Mouse (Mus musculus) adrenal gland, postnatal 36 days (tissue): ENCODE measurements around the gene Spint2. TPM values are rescaled to one million over a fixed set of nuclear protein-coding genes. Genes with fewer than 3 reads are reported as not detected.
A peak's percentile ranks its signal among the peaks of the same experiment; 100 is the strongest.

Experiments used
- DNase-seq, 2 experiments: peaks; one replicate each; pipeline ENCODE4 v3.0.0; 2021; ENCODE audit warnings: mixed read lengths in 1 of 2
- total RNA-seq, 2 experiments: library from RNA; stranded (reverse); gene quantifications; 2 replicates each; pipeline ENCODE4 v1.2.3; 2021

Gene Spint2
- total RNA-seq, 2 experiments from 2014 or later = 28.7 to 48.2 TPM

GRCm38 (mm10) chr7:29282074-29282554 lies 402 bp upstream of the Spint2 start:
- peak in 1 of 2 experiments; percentile 75 for DNase-seq

DNA sequence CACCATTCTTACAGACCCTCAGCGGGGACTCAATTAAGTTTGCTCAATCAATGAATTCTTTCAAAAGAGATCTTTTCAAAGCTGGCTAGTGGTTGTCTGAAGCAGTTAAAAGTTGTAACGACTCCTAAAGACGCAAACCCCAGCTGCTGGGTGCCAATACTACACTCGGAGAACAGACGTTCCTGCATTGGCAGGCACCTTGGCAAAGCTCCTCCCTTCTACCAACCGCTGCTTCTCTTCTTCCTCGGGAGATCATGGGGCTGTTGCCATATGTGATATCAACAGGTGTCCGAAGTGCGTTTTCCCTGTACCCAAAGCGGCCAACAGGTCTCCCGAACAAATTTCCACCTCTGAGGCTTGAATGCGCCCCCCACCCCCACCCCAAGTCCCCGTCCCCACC lies 911 bp downstream of the Spint2 start:
- DNase-seq = no peak

- peak in 1 of 2 experiments; percentile 33 for DNase-seq
These were observed 1.8 kb downstream of the Spint2 start for GRCm38 (mm10) chr7:29279924-29280323.

- DNase-seq = no peak
These were observed 2.5 kb downstream of the Spint2 start for GRCm38 (mm10) chr7:29279261-29279660.

- DNase-seq = no peak
These were observed 4.2 kb downstream of the Spint2 start for GRCm38 (mm10) chr7:29277510-29277909.

- peak in 1 of 2 experiments; percentile 20 for DNase-seq
These were observed 5.0 kb downstream of the Spint2 start for GRCm38 (mm10) chr7:29276715-29277114.

GRCm38 (mm10) chr7:29271687-29272465 lies 9.8 kb downstream of the Spint2 start:
- DNase-seq = no peak

DNA sequence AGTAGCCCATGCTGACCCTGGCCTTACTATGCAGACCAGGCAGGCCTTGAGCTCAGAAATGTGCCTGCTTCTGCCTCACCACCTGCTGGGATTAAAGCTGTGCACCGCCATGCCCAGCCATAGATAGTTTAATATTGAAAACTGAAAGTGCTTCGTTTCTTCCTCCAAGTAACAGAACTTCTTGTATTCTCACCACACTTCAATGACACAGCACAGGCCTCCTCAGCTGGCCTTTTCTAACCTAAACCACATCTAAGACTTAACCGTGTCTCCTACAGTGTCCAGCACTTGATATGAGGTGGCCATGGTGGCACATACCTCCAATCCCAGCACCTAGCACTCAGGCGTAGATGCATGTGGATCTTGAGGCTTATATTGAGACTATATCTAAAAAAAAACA lies 11.3 kb downstream of the Spint2 start:
- no peak for DNase-seq

DNA sequence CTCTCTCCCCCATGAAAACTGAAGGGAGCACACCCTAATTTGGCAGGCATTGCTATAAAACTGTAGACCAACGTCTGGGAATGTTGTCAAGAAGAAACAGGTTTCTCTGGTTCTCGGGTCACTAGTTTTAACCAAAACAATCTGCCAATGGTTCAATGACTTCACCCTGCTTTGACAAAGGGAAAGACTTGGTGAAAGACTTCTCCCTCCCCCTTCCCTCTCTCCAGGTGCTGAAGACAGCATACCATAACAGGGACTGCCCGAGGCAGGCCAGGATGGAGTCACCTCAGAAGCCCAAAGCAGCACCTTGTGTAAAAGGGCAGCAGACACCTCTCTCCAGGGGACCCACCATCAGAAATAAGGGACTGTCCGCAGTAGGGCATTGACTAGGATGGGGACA lies 14.8 kb downstream of the Spint2 start:
- DNase-seq = no peak

DNA sequence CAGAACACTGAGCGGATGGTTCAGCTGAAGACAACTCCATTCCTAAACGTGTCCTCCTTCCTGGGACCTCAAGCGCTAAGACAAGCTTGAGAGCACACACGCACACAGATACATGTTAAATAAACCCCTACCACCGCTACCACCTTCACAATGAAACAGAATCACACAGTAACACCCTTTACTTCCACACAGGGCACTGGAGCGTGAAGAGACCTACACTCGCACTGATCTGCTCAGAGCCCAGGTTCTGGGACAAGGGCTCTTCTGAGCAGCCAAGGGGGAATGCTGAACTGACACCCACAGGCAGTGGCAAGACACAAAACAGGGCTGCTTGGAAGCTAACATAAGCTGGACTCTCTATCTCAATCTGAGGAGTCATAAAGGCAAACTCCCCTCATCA lies 16.1 kb downstream of the Spint2 start:
- DNase-seq = no peak

GRCm38 (mm10) chr7:29263831-29264230 lies 17.9 kb downstream of the Spint2 start:
- DNase-seq = no peak

GRCm38 (mm10) chr7:29262151-29262550 lies 19.6 kb downstream of the Spint2 start:
- no peak for DNase-seq

GRCm38 (mm10) chr7:29259781-29260730 lies 21.7 kb downstream of the Spint2 start:
- no peak for DNase-seq

- peak in 1 of 2 experiments; percentile 22 for DNase-seq
These were observed 24.3 kb downstream of the Spint2 start for GRCm38 (mm10) chr7:29257368-29257767.

- no peak for DNase-seq
These were observed 25.8 kb downstream of the Spint2 start for GRCm38 (mm10) chr7:29255875-29256274.

DNA sequence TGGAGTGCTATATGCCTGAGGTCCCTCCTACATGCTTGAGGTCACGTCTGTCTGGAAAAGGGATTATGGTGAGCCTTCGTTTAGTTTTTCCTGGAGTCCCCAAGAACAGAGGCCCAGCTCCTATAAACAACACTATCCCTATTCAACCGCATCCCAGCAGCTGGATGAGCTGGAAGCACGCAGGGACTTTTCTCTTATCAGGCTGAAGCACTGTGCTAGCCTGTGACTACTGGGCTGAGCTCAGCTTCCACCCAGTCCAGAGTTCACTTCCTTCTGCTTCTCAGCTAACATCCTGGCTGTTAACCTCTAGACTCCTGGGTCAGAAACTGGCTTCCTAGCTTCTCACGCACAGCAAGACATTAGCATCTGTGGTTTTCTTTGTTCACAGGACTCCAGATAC lies 27.9 kb downstream of the Spint2 start:
- DNase-seq = no peak

GRCm38 (mm10) chr7:29251166-29251565 lies 30.5 kb downstream of the Spint2 start:
- no peak for DNase-seq

- peak; percentile 59 for DNase-seq
These were observed 33.4 kb downstream of the Spint2 start, which contains the start of gene 2200002D01Rik for GRCm38 (mm10) chr7:29248261-29248841. 2200002D01Rik (minus strand) TSS chr7:29248466.

GRCm38 (mm10) chr7:29247706-29248105 lies 34.0 kb downstream of the Spint2 start:
- DNase-seq = peak; percentile 21 to 41

GRCm38 (mm10) chr7:29247314-29247700 lies 34.4 kb downstream of the Spint2 start:
- peak; percentile 82 to 89 for DNase-seq

DNA sequence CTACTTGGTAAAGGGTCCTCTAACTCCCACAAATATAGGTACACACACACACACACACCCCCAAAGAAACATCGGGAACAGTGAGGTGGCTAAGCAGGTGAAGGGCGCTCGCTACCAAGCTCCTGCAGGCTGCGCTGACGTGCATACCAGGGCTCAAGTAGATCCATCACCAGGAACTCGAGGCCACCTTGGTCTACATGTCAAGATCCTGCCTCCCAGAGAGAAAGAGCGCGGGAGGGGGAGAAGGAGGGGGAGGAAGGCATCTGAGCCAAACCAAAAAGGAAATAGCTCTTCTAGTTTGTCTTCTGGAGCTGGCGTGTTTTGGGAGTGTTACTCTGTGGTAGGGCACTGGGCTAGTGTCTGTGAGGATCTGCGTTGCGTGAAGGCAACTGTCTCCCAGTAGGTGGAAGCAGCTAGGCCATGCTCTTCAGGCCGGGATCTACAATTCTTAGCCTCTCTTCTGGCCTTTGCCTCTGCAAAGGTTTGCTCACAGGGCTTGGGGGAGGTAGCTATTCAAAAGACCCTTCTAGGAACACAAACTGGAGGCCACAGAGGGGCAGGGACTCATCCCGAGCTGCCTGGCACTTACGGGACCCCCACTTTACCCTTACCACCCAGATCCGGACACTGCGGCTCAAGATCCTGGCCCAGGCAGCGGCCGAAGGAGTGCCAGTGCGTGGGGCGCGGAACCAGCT lies 34.9 kb downstream of the Spint2 start:
- no peak for DNase-seq

GRCm38 (mm10) chr7:29246015-29246414 lies 35.7 kb downstream of the Spint2 start:
- DNase-seq = no peak
